Mouse (Mus musculus) CH12.LX (cell line): ENCODE results near the gene Ccdc81. TPM values are rescaled to one million over a fixed set of nuclear protein-coding genes. Genes with fewer than 3 reads are reported as not detected.

Source experiments
- DNase-seq: peaks from one replicate; pipeline ENCODE4 v3.0.0-alpha.2; 2013; ENCODE audit errors: extremely low read depth
- H3K27ac ChIP-seq: 2 replicates; pipeline ENCODE4 v1.5.1; 2012; ENCODE audit warnings: low read depth, mild to moderate bottlenecking, control low read depth, moderate library complexity; ENCODE audit not compliant: insufficient read depth
- H3K27me3 ChIP-seq: replicated peaks from 2 replicates; pipeline ENCODE3; 2012; ENCODE audit warnings: inconsistent platforms
- H3K36me3 ChIP-seq, 2 experiments: replicated peaks in 1 of 2; 2 replicates each; pipeline versions ENCODE3 to v1.6.1; 2012; ENCODE audit warnings: inconsistent platforms in 1 of 2, low read length in 1 of 2, mild to moderate bottlenecking in 1 of 2, mixed read lengths in 1 of 2, moderate library complexity in 1 of 2; ENCODE audit not compliant: control insufficient read depth in 1 of 2, insufficient read depth in 1 of 2
- H3K4me1 ChIP-seq, 2 experiments: 2 replicates each; pipeline ENCODE4 v1.6.1; 2012; ENCODE audit warnings: inconsistent platforms in 1 of 2, moderate library complexity in 1 of 2; ENCODE audit not compliant: insufficient read depth in 2 of 2, control insufficient read depth in 1 of 2
- H3K4me2 ChIP-seq: 2 replicates; pipeline ENCODE4 v1.6.1; 2012; ENCODE audit warnings: low read depth, mild to moderate bottlenecking, control low read depth; ENCODE audit not compliant: poor library complexity, insufficient read depth, severe bottlenecking
- H3K4me3 ChIP-seq, 3 experiments: fragments of 150-350 bp in 1 of 3; sonication (generic) in 1 of 3; replicated peaks in 1 of 3; 2 replicates each; pipeline versions ENCODE3 to v1.5.1; 2011 to 2012; ENCODE audit warnings: low read depth in 2 of 3, low read length in 2 of 3, mild to moderate bottlenecking in 2 of 3, moderate library complexity in 2 of 3, control low read depth in 1 of 3, improper control_type of control experiment in 1 of 3, inconsistent platforms in 1 of 3, mixed read lengths in 1 of 3; ENCODE audit not compliant: poor library complexity in 1 of 3
- H3K79me2 ChIP-seq: replicated peaks from 2 replicates; pipeline ENCODE4 v1.6.1; 2012; ENCODE audit warnings: mild to moderate bottlenecking, moderate library complexity; ENCODE audit not compliant: control insufficient read depth, poor library complexity, insufficient read depth, severe bottlenecking; ENCODE audit errors: extremely low read depth
- H3K9ac ChIP-seq: 2 replicates; pipeline ENCODE4 v1.6.1; 2012; ENCODE audit warnings: low read depth, mild to moderate bottlenecking, control low read depth, moderate library complexity; ENCODE audit not compliant: insufficient read depth
- H3K9me3 ChIP-seq: replicated peaks from 2 replicates; pipeline ENCODE3; 2012; ENCODE audit warnings: low read length, inconsistent platforms, mixed read lengths
- BHLHE40 ChIP-seq: IDR thresholded peaks from 2 replicates; pipeline ENCODE4 v1.6.1; 2011; ENCODE audit warnings: mild to moderate bottlenecking, low read depth, low read length, improper control_type of control experiment
- CHD2 ChIP-seq: IDR thresholded peaks from 2 replicates; pipeline ENCODE4 v1.6.1; 2011; ENCODE audit warnings: low read length, improper control_type of control experiment
- CTCF ChIP-seq, 2 experiments: IDR thresholded peaks in 1 of 2; conservative IDR thresholded peaks in 1 of 2; 2 replicates each; pipeline ENCODE4 v1.5.1; 2011 to 2012; ENCODE audit warnings: low read depth in 2 of 2, low read length in 2 of 2, improper control_type of control experiment in 1 of 2, inconsistent platforms in 1 of 2, mild to moderate bottlenecking in 1 of 2, moderate library complexity in 1 of 2
- E2F4 ChIP-seq: IDR thresholded peaks from 2 replicates; pipeline ENCODE4 v1.6.1; 2011; ENCODE audit warnings: low read depth, low read length, improper control_type of control experiment; ENCODE audit not compliant: insufficient replicate concordance
- ELF1 ChIP-seq: IDR thresholded peaks from 2 replicates; pipeline ENCODE4 v1.6.1; 2014; ENCODE audit warnings: low read depth, mild to moderate bottlenecking, inconsistent platforms, low read length, improper control_type of control experiment
- EP300 ChIP-seq: IDR thresholded peaks from 2 replicates; pipeline ENCODE4 v1.6.1; 2011; ENCODE audit warnings: low read length, improper control_type of control experiment
- ETS1 ChIP-seq: conservative IDR thresholded peaks from 2 replicates; pipeline ENCODE4 v1.6.1; 2012; ENCODE audit warnings: low read depth, mild to moderate bottlenecking, inconsistent platforms, low read length, improper control_type of control experiment, moderate library complexity
- GABPA ChIP-seq: IDR thresholded peaks from 2 replicates; pipeline ENCODE4 v1.6.1; 2012; ENCODE audit warnings: low read depth, low read length, improper control_type of control experiment, inconsistent platforms; ENCODE audit not compliant: insufficient replicate concordance
- HCFC1 ChIP-seq: IDR thresholded peaks from 2 replicates; pipeline ENCODE4 v1.6.1; 2012; ENCODE audit warnings: low read depth, mild to moderate bottlenecking, inconsistent platforms, low read length, improper control_type of control experiment
- IRF4 ChIP-seq: IDR thresholded peaks from 2 replicates; pipeline ENCODE4 v1.6.1; 2014; ENCODE audit warnings: low read depth, mild to moderate bottlenecking, inconsistent platforms, low read length, improper control_type of control experiment
- JUN ChIP-seq: IDR thresholded peaks from 2 replicates; pipeline ENCODE4 v1.6.1; 2011; ENCODE audit warnings: low read depth, mild to moderate bottlenecking, low read length, improper control_type of control experiment, moderate library complexity; ENCODE audit not compliant: insufficient read depth
- KAT2A ChIP-seq: IDR thresholded peaks from 2 replicates; pipeline ENCODE4 v1.6.1; 2012; ENCODE audit warnings: low read length, improper control_type of control experiment, inconsistent platforms; ENCODE audit not compliant: insufficient replicate concordance
- MAFK ChIP-seq: IDR thresholded peaks from 2 replicates; pipeline ENCODE4 v1.6.1; 2011; ENCODE audit warnings: low read length, improper control_type of control experiment; ENCODE audit not compliant: insufficient replicate concordance
- MAX ChIP-seq: IDR thresholded peaks from 2 replicates; pipeline ENCODE4 v1.6.1; 2011; ENCODE audit warnings: low read length, improper control_type of control experiment
- MAZ ChIP-seq: IDR thresholded peaks from 2 replicates; pipeline ENCODE4 v1.6.1; 2012; ENCODE audit warnings: low read depth, mild to moderate bottlenecking, inconsistent platforms, low read length, improper control_type of control experiment, moderate library complexity
- MEF2A ChIP-seq: IDR thresholded peaks from 2 replicates; pipeline ENCODE4 v1.6.1; 2014; ENCODE audit warnings: low read depth, mild to moderate bottlenecking, inconsistent platforms, low read length, improper control_type of control experiment, borderline replicate concordance
- MXI1 ChIP-seq: IDR thresholded peaks from 2 replicates; pipeline ENCODE4 v1.6.1; 2011; ENCODE audit warnings: mild to moderate bottlenecking, low read depth, low read length, improper control_type of control experiment
- MYC ChIP-seq: IDR thresholded peaks from 2 replicates; pipeline ENCODE4 v1.6.1; 2011; ENCODE audit warnings: low read depth, mild to moderate bottlenecking, improper control_type of control experiment, low read length
- NELFE ChIP-seq: IDR thresholded peaks from 2 replicates; pipeline ENCODE4 v1.6.1; 2011; ENCODE audit warnings: low read depth, low read length, improper control_type of control experiment
- NRF1 ChIP-seq: IDR thresholded peaks from 2 replicates; pipeline ENCODE4 v1.6.1; 2014; ENCODE audit warnings: low read depth, mild to moderate bottlenecking, inconsistent platforms, low read length, improper control_type of control experiment, moderate library complexity
- POLR2AphosphoS2 ChIP-seq: IDR thresholded peaks from 2 replicates; pipeline ENCODE4 v1.6.1; 2011; ENCODE audit warnings: low read depth, low read length, improper control_type of control experiment
- RCOR1 ChIP-seq: conservative IDR thresholded peaks from 2 replicates; pipeline ENCODE4 v1.6.1; 2012; ENCODE audit warnings: low read depth, mild to moderate bottlenecking, inconsistent platforms, low read length, improper control_type of control experiment
- SMC3 ChIP-seq: IDR thresholded peaks from 2 replicates; pipeline ENCODE4 v1.6.1; 2011; ENCODE audit warnings: low read depth, low read length, improper control_type of control experiment
- TBP ChIP-seq: conservative IDR thresholded peaks from 2 replicates; pipeline ENCODE4 v1.6.1; 2011; ENCODE audit warnings: low read depth, low read length, improper control_type of control experiment
- TCF12 ChIP-seq: IDR thresholded peaks from 2 replicates; pipeline ENCODE4 v1.6.1; 2014; ENCODE audit warnings: low read depth, mild to moderate bottlenecking, inconsistent platforms, low read length, improper control_type of control experiment
- UBTF ChIP-seq: IDR thresholded peaks from 2 replicates; pipeline ENCODE4 v1.6.1; 2012; ENCODE audit warnings: low read depth, mild to moderate bottlenecking, inconsistent platforms, low read length, improper control_type of control experiment, moderate library complexity
- ZC3H11A ChIP-seq: IDR thresholded peaks from 2 replicates; pipeline ENCODE4 v1.6.1; 2012; ENCODE audit warnings: low read depth, mild to moderate bottlenecking, inconsistent platforms, low read length, improper control_type of control experiment
- ZKSCAN1 ChIP-seq: IDR thresholded peaks from 2 replicates; pipeline ENCODE4 v1.6.1; 2012; ENCODE audit warnings: low read depth, inconsistent platforms, low read length, improper control_type of control experiment, borderline replicate concordance
- ZMIZ1 ChIP-seq: IDR thresholded peaks from 2 replicates; pipeline ENCODE4 v1.6.1; 2012; ENCODE audit warnings: low read depth, mild to moderate bottlenecking, inconsistent platforms, low read length, improper control_type of control experiment
- ZNF384 ChIP-seq: IDR thresholded peaks from 2 replicates; pipeline ENCODE4 v1.6.1; 2012; ENCODE audit warnings: low read depth, low read length, improper control_type of control experiment, inconsistent platforms
- dilution Hi-C: fragments of 300-500 bp; cut with MboI; formaldehyde crosslinking; loops from 2 replicates; pipeline ENCODE4 v1.14.3; 2020; ENCODE audit warnings: low sequenced_read_pairs; ENCODE audit not compliant: extremely low pct_unique_long_range_greater_than_20kb, extremely low pct_ligation_motif_present
- in situ Hi-C: fragments of 300-500 bp; cut with MboI; formaldehyde crosslinking; loops from 3 replicates; pipeline ENCODE4 v1.14.3; 2019; ENCODE audit warnings: low sequenced_read_pairs, low pct_ligation_motif_present, low pct_unique_long_range_greater_than_20kb, mixed read lengths
- polyA plus RNA-seq: library from polyadenylated mRNA; unstranded; fragments of >175 nt; gene quantifications from 2 replicates; pipeline ENCODE4 v1.2.1, GENCODE M21; 2012; ENCODE audit warnings: low read depth; ENCODE audit not compliant: insufficient read length
- total RNA-seq, 2 experiments: library from RNA; depleted of rRNA; stranded (reverse); fragments of 300-350 nt in 1 of 2; fragments of >200 nt in 1 of 2; gene quantifications; 2 replicates each; pipeline ENCODE4 v1.2.3; 2012 to 2014

Ccdc81 gene
- total and polyA plus RNA-seq, 3 experiments, result not detected

- H3K4me2 ChIP-seq, result no peak overlapping the region
- H3K9me3 ChIP-seq, result no peaks in the 10 kb centered on the region
- H3K27me3 ChIP-seq, result no peaks in the 10 kb centered on the region
- TF ChIP-seq NRF1 (no peak), MYC (no peak), SMC3 (no peak), CTCF (conservative IDR thresholded peaks at IDR 0.05 in 1 of 2, IDR thresholded peaks at IDR 0.05 in 1 of 2; ENCODE audit: low read depth in 2 of 2, low read length in 2 of 2) (no peak), ELF1 (no peak), POLR2AphosphoS2 (no peak), NELFE (no peak), EP300 (no peak), KAT2A (no peak), ZMIZ1 (no peak), MEF2A (no peak), BHLHE40 (no peak), JUN (no peak), ZNF384 (no peak), UBTF (no peak), MAX (no peak), ZC3H11A (no peak), TBP (no peak), ETS1 (no peak), MAZ (no peak)
- no peaks in the 10 kb centered on the region for H3K79me2 ChIP-seq
- H3K4me1 ChIP-seq, result no peaks in the 10 kb centered on the region
- dilution Hi-C loops, result no loop called here
- H3K4me3 ChIP-seq, result no peak overlapping the region
- no peaks in the 10 kb centered on the region for H3K36me3 ChIP-seq
- in situ Hi-C loops, result no loop called here
- H3K9ac ChIP-seq, result no peak overlapping the region
- H3K27ac ChIP-seq, result no peak overlapping the region
- no peak for DNase-seq
These were observed 52.9 kb downstream of the Ccdc81 start for GRCm38 (mm10) chr7:89850510-89850909.

- H3K9ac ChIP-seq, result no peak overlapping the region
- H3K9me3 ChIP-seq, result no peaks in the 10 kb centered on the region
- no peaks in the 10 kb centered on the region for H3K79me2 ChIP-seq
- dilution Hi-C loops, result no loop called here
- in situ Hi-C loops, result loop anchor here (10.0 to 25.0 kb wide), 2 partner anchors 183 to 331 kb away; no protein-coding TSS in a partner anchor
- no peaks in the 10 kb centered on the region for H3K27me3 ChIP-seq
- H3K4me2 ChIP-seq, result no peak overlapping the region
- TF ChIP-seq BHLHE40, result no peak
- no peak for TF ChIP-seq RCOR1
- no peak for TF ChIP-seq ZKSCAN1
- no peak for TF ChIP-seq UBTF
- no peak for TF ChIP-seq TCF12
- no peak for TF ChIP-seq NRF1
- no peak for TF ChIP-seq MAFK
- TF ChIP-seq SMC3, result no peak
- no peak for TF ChIP-seq HCFC1
- no peak for TF ChIP-seq MXI1
- no peak for TF ChIP-seq NELFE
- TF ChIP-seq E2F4, result no peak
- TF ChIP-seq IRF4, result no peak
- no peak for TF ChIP-seq KAT2A
- no peak for TF ChIP-seq GABPA
- no peak for TF ChIP-seq MEF2A
- TF ChIP-seq MAX, result no peak
- TF ChIP-seq CHD2, result no peak
- TF ChIP-seq POLR2AphosphoS2, result no peak
- no peak for TF ChIP-seq ETS1
- no peak overlapping the region for H3K4me3 ChIP-seq
- peaks cover 3 to 16% of the 10 kb centered on the region in 2 experiments for H3K4me1 ChIP-seq
- H3K36me3 ChIP-seq, result no peaks in the 10 kb centered on the region
- DNase-seq, result no peak
- no peak overlapping the region for H3K27ac ChIP-seq
These were observed 57.8 kb downstream of the Ccdc81 start for GRCm38 (mm10) chr7:89845669-89846068.
